Mouse (Mus musculus): ENCODE measurements around the gene Lrrtm3.

GRCm38 (mm10) chr10:64086183-64086566 is 3.9 kb downstream of the Lrrtm3 start:
- TF ChIP-seq CTCF (IDR thresholded peaks at IDR 0.05; ENCODE audit: control insufficient read depth, insufficient read depth, insufficient replicate concordance, low read depth, low read length) (no peak), POLR2A (IDR thresholded peaks at IDR 0.05; ENCODE audit: control insufficient read depth, low read depth, low read length) (no peak)
